Mouse (Mus musculus) Patski (cell line): ENCODE measurements around the gene Kif26b. TPM values are rescaled to one million over a fixed set of nuclear protein-coding genes. Genes with fewer than 3 reads are reported as not detected.

Experiments used
- ATAC-seq: fragments of 100-300 bp; one replicate; pipeline ENCODE4 v1.8.0; 2021
- CTCF ChIA-PET: fragments of 350-600 bp; sonication (Branson Sonifier 250); formaldehyde crosslinking; loops from one replicate; lab custom pipeline; 2022; ENCODE audit warnings: inconsistent platforms; lab: Charles Lee
- POLR2A ChIA-PET: fragments of 350-600 bp; sonication (Branson Sonifier 250); formaldehyde crosslinking; loops from one replicate; lab custom pipeline; 2022; ENCODE audit warnings: antibody characterized with exemption, inconsistent platforms; lab: Charles Lee
- DNase-seq: peaks from one replicate; pipeline ENCODE4 v3.0.0-alpha.2; 2011; ENCODE audit warnings: low read depth, low spot score
- H3K27me3 ChIP-seq: fragments of 371-371 bp; one replicate; pipeline ENCODE4 v1.5.1; 2021
- CTCF ChIP-seq: fragments of 100-300 bp; IDR thresholded peaks from one replicate; pipeline ENCODE4 v1.5.1; 2021
- in situ Hi-C: fragments of 300-500 bp; cut with MboI; formaldehyde crosslinking; loops from 3 replicates; pipeline ENCODE4 v1.11.1; 2018; ENCODE audit warnings: low pct_unique_long_range_greater_than_20kb, mixed read lengths
- polyA plus RNA-seq: library from polyadenylated mRNA; unstranded; gene quantifications from one replicate; pipeline ENCODE4 v1.2.3, GENCODE M21; 2021

The Kif26b gene
- polyA plus RNA-seq, 1 experiment from 2014 or later: 6.5 TPM

- no peak for TF ChIP-seq CTCF
- DNase-seq (no peak), ATAC-seq (peak; percentile 49)
- in situ Hi-C loops: loop anchor here (5.0 kb wide), 1 partner anchor 72 kb away; no protein-coding TSS in a partner anchor
- H3K27me3 ChIP-seq: no peaks in the 10 kb centered on the region
- ChIA-PET POLR2A (no interaction called here), CTCF (interaction anchor here (0.7 to 2.0 kb wide), 12 partner anchors 16 to 947 kb away, joined by 3 to 8 read pairs (median 4); no protein-coding TSS in a partner anchor)
Observed at GRCm38 (mm10) chr1:178530301-178531078, 1.6 kb downstream of the Kif26b start.

- CTCF ChIA-PET: no interaction called here
- DNase-seq (no peak), ATAC-seq (no peak)
- TF ChIP-seq CTCF: no peak
- POLR2A ChIA-PET: no interaction called here
- H3K27me3 ChIP-seq: no peaks in the 10 kb centered on the region
- in situ Hi-C loops: no loop called here
Observed at GRCm38 (mm10) chr1:178540247-178540646, 11.3 kb downstream of the Kif26b start.

- no peaks in the 10 kb centered on the region for H3K27me3 ChIP-seq
- ChIA-PET POLR2A (no interaction called here), CTCF (no interaction called here)
- DNase-seq (no peak), ATAC-seq (no peak)
- in situ Hi-C loops: no loop called here
- TF ChIP-seq CTCF: no peak
Observed at GRCm38 (mm10) chr1:178542415-178542814, 13.5 kb downstream of the Kif26b start.

GRCm38 (mm10) chr1:178542990-178543944 lies 14.3 kb downstream of the Kif26b start:
- no peak for TF ChIP-seq CTCF
- ChIA-PET CTCF (interaction anchor here (1.4 kb wide), 1 partner anchor 9 kb away, joined by 5 read pairs; no protein-coding TSS in a partner anchor), POLR2A (no interaction called here)
- no peaks in the 10 kb centered on the region for H3K27me3 ChIP-seq
- in situ Hi-C loops: no loop called here
- DNase-seq (no peak), ATAC-seq (no peak)

GRCm38 (mm10) chr1:178544585-178544984 lies 15.7 kb downstream of the Kif26b start:
- no peak for DNase-seq
- CTCF ChIA-PET: no interaction called here
- in situ Hi-C loops: no loop called here
- no peaks in the 10 kb centered on the region for H3K27me3 ChIP-seq
- POLR2A ChIA-PET: no interaction called here
- no peak for ATAC-seq
- TF ChIP-seq CTCF: no peak

GRCm38 (mm10) chr1:178549576-178549975 lies 20.7 kb downstream of the Kif26b start:
- no peaks in the 10 kb centered on the region for H3K27me3 ChIP-seq
- ATAC-seq (no peak), DNase-seq (no peak)
- in situ Hi-C loops: no loop called here
- ChIA-PET CTCF (no interaction called here), POLR2A (no interaction called here)
- TF ChIP-seq CTCF: no peak

DNA sequence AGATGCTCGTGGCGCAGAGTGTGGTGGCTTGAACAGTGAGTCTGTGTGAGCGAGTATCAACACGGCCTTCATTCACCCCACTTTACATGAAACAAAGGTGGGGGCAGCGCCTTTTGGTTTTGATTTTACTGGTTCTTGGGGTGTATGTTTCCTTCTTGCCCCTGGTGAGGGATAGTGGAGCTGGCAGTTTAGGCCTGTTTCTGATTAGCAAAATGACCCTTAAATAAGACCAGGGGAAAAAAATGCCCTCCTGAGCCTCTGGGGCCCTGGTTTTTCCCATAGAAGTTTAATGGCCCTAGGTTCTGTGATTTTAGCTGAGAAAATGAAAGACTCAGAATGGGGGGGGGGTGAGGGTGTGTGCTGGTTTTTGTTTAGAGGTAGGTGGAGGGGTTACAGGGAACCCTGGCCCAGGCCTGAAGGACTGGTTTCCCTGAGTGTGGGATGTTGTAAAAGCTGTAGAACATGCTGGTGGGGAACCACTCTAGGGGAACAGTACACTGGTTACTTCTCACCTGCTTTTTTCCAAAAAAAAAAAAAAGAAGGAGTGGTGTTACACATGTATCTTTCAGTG lies 21.6 kb downstream of the Kif26b start:
- CTCF ChIA-PET: interaction anchor here (1.4 kb wide), 1 partner anchor 101 kb away, joined by 3 read pairs; no protein-coding TSS in a partner anchor
- DNase-seq: no peak
- in situ Hi-C loops: no loop called here
- no peak for ATAC-seq
- TF ChIP-seq CTCF: no peak
- no peaks in the 10 kb centered on the region for H3K27me3 ChIP-seq
- POLR2A ChIA-PET: no interaction called here

- TF ChIP-seq CTCF: no peak
- ChIA-PET CTCF (interaction anchor here (0.8 to 1.4 kb wide), 2 partner anchors 31 to 100 kb away, joined by 3 read pairs; no protein-coding TSS in a partner anchor), POLR2A (no interaction called here)
- no peak for DNase-seq
- no peak for ATAC-seq
- in situ Hi-C loops: no loop called here
- H3K27me3 ChIP-seq: no peaks in the 10 kb centered on the region
Observed at GRCm38 (mm10) chr1:178552278-178552897, 23.5 kb downstream of the Kif26b start.

DNA sequence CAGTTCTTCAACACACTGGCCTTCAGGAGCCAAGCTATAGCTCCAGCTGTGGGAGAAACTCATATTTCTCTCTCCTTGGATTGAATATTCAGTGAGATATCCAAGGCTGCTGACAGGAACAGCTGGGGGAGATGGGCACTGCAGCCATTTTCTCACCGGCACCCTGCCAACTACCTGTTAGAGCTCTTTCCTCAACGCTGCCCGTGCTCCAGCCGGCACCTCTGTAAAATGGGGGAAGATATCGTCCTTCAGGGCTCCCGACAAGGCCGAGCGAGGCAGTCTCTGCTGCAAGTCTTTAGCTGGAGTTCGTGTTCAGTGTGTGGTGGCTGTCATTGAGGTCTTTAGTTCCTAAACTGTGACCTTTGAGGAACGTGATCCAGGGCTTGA lies 24.0 kb downstream of the Kif26b start:
- H3K27me3 ChIP-seq: no peaks in the 10 kb centered on the region
- no peak for DNase-seq
- in situ Hi-C loops: no loop called here
- no peak for ATAC-seq
- POLR2A ChIA-PET: interaction anchor here (0.6 kb wide), 1 partner anchor 34 kb away, joined by 3 read pairs; no protein-coding TSS in a partner anchor
- no peak for TF ChIP-seq CTCF
- CTCF ChIA-PET: interaction anchor here (0.8 kb wide), 1 partner anchor 31 kb away, joined by 3 read pairs; no protein-coding TSS in a partner anchor

DNA sequence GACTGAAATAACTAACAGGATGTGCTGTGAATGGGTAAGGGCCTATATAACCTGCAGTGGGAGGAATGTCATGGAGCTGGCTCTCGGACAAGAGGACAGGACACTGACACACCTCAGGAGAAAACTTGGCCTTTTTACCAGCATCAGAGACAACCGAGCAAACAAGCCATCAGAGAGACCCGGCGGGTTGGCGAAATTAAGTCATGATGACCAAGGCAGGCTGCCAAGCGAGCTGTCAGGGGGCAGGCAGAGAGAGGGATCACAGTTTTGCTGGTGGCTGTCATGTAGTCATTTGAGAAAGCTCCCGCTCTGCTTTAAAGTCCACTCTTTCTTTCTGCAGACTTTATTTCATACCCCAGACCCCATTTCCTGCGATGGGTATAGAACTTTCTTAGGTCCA lies 27.3 kb downstream of the Kif26b start:
- ATAC-seq (no peak), DNase-seq (no peak)
- TF ChIP-seq CTCF: no peak
- ChIA-PET CTCF (no interaction called here), POLR2A (no interaction called here)
- in situ Hi-C loops: no loop called here
- no peaks in the 10 kb centered on the region for H3K27me3 ChIP-seq
